Mouse (Mus musculus): Measurements from ENCODE around the gene Neurog3. TPM values are rescaled to one million over a fixed set of nuclear protein-coding genes. Genes with fewer than 3 reads are reported as not detected.

Gene Neurog3
- polyA plus RNA-seq, 1 experiment = not detected

DNA sequence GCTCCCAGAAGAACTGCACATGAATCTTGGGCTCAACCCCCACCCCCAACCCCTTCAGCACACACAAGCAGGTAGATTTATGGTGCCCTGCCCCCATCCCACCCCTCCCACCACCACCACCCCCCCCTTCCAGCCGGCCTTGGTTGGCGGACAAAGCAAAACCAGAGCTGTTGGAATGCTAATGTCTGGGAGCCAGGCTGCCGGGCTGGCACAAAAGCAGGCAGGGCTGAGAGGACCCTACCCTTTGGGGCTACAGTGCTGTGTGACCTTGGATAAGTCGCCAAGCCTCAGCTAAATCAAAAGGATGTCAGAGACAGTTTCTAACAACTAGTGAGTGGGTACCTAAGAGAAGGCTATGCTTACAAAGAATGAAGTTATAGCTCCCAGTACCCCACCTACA, 4.3 kb downstream of the Neurog3 start:
- Histone ChIP-seq H3K36me3 (ENCODE audit: control insufficient read depth, insufficient read depth, low read length) (no peaks in the 10 kb centered on the region), H3K27ac (ENCODE audit: insufficient read depth, low read length) (no peak overlapping the region), H3K27me3 (ENCODE audit: control insufficient read depth, insufficient read depth, low read length) (no peaks in the 10 kb centered on the region), H3K4me3 (ENCODE audit: extremely low read depth, insufficient read depth, insufficient read length) (no peak overlapping the region), H3K4me1 (ENCODE audit: control insufficient read depth, insufficient read depth, insufficient read length) (peaks cover 3% of the 10 kb centered on the region)
- TF ChIP-seq CTCF (IDR thresholded peaks at IDR 0.05; ENCODE audit: extremely low read depth, insufficient read depth, insufficient read length, insufficient replicate concordance) (no peak), POLR2A (IDR thresholded peaks at IDR 0.05; ENCODE audit: low read depth, low read length) (no peak)
- no peak for DNase-seq (ENCODE audit: low read depth in 1 of 2, low spot score in 2 of 2)
- 19% methylated on average over 4 of the region's 4 CpGs for WGBS

DNA sequence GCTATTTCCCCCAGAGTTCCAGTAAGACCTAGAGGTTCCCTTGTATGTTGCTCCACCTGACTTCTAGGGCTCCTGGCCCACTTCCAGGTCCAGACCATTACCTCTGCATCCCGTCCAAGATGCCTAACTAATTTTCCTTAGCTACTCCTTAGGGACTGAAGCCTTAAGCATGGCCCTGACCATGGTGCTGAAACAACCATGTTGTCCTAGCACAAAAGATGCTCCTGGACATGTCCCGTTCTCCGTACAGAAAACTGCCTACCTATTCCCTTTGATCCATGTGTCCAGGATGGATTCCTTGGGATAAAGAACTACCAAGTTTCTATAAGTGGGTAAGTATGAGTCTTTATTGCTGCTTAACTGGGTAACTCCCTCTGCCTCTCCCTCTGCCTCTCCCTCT, 5.2 kb downstream of the Neurog3 start:
- TF ChIP-seq CTCF (IDR thresholded peaks at IDR 0.05; ENCODE audit: extremely low read depth, insufficient read depth, insufficient read length, insufficient replicate concordance) (no peak), POLR2A (IDR thresholded peaks at IDR 0.05; ENCODE audit: low read depth, low read length) (no peak)
- H3K36me3 ChIP-seq (ENCODE audit: control insufficient read depth, insufficient read depth, low read length) = no peaks in the 10 kb centered on the region
- no peak overlapping the region for H3K27ac ChIP-seq (ENCODE audit: insufficient read depth, low read length)
- WGBS = 18% methylated on average over 3 of the region's 3 CpGs
- DNase-seq (ENCODE audit: low read depth in 1 of 2, low spot score in 2 of 2) = no peak
- H3K4me3 ChIP-seq (ENCODE audit: extremely low read depth, insufficient read depth, insufficient read length) = no peak overlapping the region
- no peaks in the 10 kb centered on the region for H3K27me3 ChIP-seq (ENCODE audit: control insufficient read depth, insufficient read depth, low read length)
- H3K4me1 ChIP-seq (ENCODE audit: control insufficient read depth, insufficient read depth, insufficient read length) = no peaks in the 10 kb centered on the region

DNA sequence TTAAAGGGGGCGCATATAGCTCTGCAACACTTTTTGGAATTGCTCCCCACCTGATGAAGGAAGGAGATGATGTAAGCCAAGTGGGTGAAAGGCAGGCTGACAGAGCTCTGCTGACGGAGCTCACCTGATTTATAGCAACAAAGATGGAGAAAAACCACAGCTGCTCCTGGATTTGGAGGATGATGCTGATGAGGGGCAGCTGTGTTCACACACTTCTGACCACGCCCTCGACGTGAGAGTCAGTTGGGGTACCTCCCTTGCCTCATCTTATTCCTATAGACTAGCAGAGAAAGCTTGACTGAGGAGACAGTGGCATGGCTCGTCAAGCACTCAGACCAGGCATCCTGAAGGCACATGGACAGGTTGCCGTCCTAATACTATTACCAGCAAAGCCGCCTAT, 10.9 kb downstream of the Neurog3 start, which contains the start of gene Fam241b:
Gene Fam241b, minus strand, starts transcription at position 101 of the 400 bp plus-strand sequence.
- no peak for DNase-seq (ENCODE audit: low read depth in 1 of 2, low spot score in 2 of 2)
- Histone ChIP-seq H3K4me1 (ENCODE audit: control insufficient read depth, insufficient read depth, insufficient read length) (no peaks in the 10 kb centered on the region), H3K27ac (ENCODE audit: insufficient read depth, low read length) (no peak within 1 kb of the TSS), H3K36me3 (ENCODE audit: control insufficient read depth, insufficient read depth, low read length) (no peaks in the 10 kb centered on the region), H3K4me3 (ENCODE audit: extremely low read depth, insufficient read depth, insufficient read length) (no peak within 1 kb of the TSS), H3K27me3 (ENCODE audit: control insufficient read depth, insufficient read depth, low read length) (no peaks in the 10 kb centered on the region)
- WGBS = 62% methylated on average over 8 of the region's 8 CpGs
- TF ChIP-seq POLR2A (IDR thresholded peaks at IDR 0.05; ENCODE audit: low read depth, low read length) = no peak
- no peak for TF ChIP-seq CTCF (IDR thresholded peaks at IDR 0.05; ENCODE audit: extremely low read depth, insufficient read depth, insufficient read length, insufficient replicate concordance)

DNA sequence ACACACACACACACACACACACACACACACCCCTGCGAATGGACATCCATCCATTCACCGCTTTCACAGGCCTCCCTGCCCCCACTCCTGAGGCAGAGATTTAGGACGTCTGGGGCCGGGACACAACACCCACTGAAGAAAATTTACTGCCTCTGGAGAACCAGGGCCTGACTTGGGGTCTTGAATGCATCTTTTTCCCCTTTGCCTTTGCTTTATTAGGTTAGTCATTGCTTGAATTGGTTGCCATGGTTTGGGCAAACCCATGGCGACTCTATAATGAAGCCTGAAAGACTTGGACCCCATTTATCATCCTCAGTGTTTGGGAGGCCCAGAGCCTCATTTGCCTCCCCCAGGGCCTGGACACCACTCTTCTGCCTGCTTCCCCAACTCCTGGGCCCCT, 13.1 kb downstream of the Neurog3 start:
- H3K36me3 ChIP-seq (ENCODE audit: control insufficient read depth, insufficient read depth, low read length) = no peaks in the 10 kb centered on the region
- H3K4me3 ChIP-seq (ENCODE audit: extremely low read depth, insufficient read depth, insufficient read length) = no peak overlapping the region
- no peaks in the 10 kb centered on the region for H3K27me3 ChIP-seq (ENCODE audit: control insufficient read depth, insufficient read depth, low read length)
- WGBS = 82% methylated on average over 5 of the region's 5 CpGs
- TF ChIP-seq CTCF (IDR thresholded peaks at IDR 0.05; ENCODE audit: extremely low read depth, insufficient read depth, insufficient read length, insufficient replicate concordance) = no peak
- TF ChIP-seq POLR2A (IDR thresholded peaks at IDR 0.05; ENCODE audit: low read depth, low read length) = no peak
- H3K27ac ChIP-seq (ENCODE audit: insufficient read depth, low read length) = no peak overlapping the region
- DNase-seq (ENCODE audit: low read depth in 1 of 2, low spot score in 2 of 2) = no peak
- H3K4me1 ChIP-seq (ENCODE audit: control insufficient read depth, insufficient read depth, insufficient read length) = no peaks in the 10 kb centered on the region

DNA sequence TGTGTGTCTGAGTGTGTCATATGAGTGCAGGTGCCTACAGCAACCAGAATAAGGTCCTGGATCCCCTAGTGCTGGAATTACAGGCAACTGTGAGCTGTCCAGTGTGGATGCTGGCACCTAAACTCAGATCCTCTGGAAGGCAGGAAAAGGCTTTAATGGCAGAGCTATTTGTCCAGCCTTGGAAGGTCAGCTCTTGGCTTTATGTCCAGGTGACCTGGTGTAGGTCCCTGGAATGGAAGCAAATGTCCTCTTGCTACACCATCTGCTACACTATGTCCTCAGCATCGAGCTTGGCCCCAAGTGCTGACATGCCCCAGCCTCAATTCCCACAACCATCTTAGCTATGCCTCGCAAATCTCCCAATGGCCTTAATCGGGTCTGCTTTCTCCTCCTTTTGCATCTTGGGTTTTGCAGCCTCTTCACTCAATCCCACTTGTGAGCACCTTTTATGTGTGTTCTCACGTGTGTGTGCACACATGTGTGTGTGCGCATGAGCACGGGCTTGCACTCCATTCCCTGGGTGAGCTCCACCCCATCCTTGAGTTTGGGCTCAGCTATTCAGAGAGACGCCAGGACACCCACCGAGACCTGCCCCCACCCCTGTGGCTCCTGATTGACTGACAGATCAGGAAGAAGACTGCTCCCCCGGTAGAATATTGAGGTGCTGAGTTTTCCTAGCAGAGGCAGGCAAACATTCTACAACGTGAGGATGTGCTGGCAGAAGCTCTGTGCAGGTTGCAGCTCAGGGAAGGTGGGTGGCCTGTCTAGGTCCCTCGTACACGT, 14.8 kb downstream of the Neurog3 start:
- no peak for TF ChIP-seq CTCF (IDR thresholded peaks at IDR 0.05; ENCODE audit: extremely low read depth, insufficient read depth, insufficient read length, insufficient replicate concordance)
- no peak for TF ChIP-seq POLR2A (IDR thresholded peaks at IDR 0.05; ENCODE audit: low read depth, low read length)
- H3K4me1 ChIP-seq (ENCODE audit: control insufficient read depth, insufficient read depth, insufficient read length) = no peaks in the 10 kb centered on the region
- H3K4me3 ChIP-seq (ENCODE audit: extremely low read depth, insufficient read depth, insufficient read length) = no peak overlapping the region
- WGBS = 63% methylated on average over 12 of the region's 12 CpGs
- H3K27me3 ChIP-seq (ENCODE audit: control insufficient read depth, insufficient read depth, low read length) = no peaks in the 10 kb centered on the region
- no peak for DNase-seq (ENCODE audit: low read depth in 1 of 2, low spot score in 2 of 2)
- H3K36me3 ChIP-seq (ENCODE audit: control insufficient read depth, insufficient read depth, low read length) = no peaks in the 10 kb centered on the region
- H3K27ac ChIP-seq (ENCODE audit: insufficient read depth, low read length) = no peak overlapping the region

DNA sequence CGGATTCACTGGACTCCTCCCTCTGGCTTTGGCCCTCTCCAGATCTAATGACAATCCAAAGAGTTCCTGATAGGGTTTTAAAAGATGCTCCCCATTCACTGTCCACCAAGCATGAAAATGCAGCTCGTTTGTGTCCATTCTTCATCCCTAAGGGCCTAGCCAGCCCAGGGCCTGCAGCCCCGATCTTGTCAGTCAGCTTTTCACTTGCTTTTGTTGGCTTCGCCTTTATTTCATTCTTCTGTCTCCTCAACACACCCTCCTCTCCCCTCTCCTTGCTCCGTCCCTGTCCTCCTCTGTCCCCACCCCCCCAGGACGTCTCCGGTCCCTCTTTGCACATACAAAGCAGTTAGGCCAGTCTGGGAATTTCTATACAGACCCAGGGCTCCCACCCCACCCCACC, 17.0 kb downstream of the Neurog3 start:
- no peaks in the 10 kb centered on the region for H3K36me3 ChIP-seq (ENCODE audit: control insufficient read depth, insufficient read depth, low read length)
- no peak overlapping the region for H3K4me3 ChIP-seq (ENCODE audit: extremely low read depth, insufficient read depth, insufficient read length)
- no peak overlapping the region for H3K27ac ChIP-seq (ENCODE audit: insufficient read depth, low read length)
- H3K27me3 ChIP-seq (ENCODE audit: control insufficient read depth, insufficient read depth, low read length) = no peaks in the 10 kb centered on the region
- 77% methylated on average over 7 of the region's 7 CpGs for WGBS
- no peaks in the 10 kb centered on the region for H3K4me1 ChIP-seq (ENCODE audit: control insufficient read depth, insufficient read depth, insufficient read length)
- TF ChIP-seq POLR2A (IDR thresholded peaks at IDR 0.05; ENCODE audit: low read depth, low read length) (no peak), CTCF (IDR thresholded peaks at IDR 0.05; ENCODE audit: extremely low read depth, insufficient read depth, insufficient read length, insufficient replicate concordance) (no peak)
- no peak for DNase-seq (ENCODE audit: low read depth in 1 of 2, low spot score in 2 of 2)

DNA sequence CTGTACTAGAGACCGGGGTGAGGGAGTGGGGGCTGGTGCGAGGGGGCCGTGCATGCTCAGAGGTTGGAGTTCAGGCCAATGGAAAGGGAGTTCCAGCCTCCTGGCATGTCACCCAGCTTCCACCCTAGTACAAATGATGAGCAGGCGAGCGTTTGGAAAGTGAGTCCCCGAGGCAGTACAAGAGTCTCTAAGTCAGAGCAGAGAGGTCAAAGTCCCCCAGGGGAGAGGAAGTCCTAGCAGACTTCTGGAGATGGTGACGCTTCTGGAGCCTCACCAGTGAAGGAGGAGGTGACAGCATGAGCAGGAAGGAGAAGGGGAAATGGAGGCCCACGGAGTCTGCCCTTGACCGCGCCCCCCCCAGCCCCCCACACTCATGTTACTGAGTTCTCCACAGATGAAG, 29.5 kb downstream of the Neurog3 start:
- 19% methylated on average over 10 of the region's 10 CpGs for WGBS
- no peak for DNase-seq (ENCODE audit: low read depth in 1 of 2, low spot score in 2 of 2)
- no peak overlapping the region for H3K27ac ChIP-seq (ENCODE audit: insufficient read depth, low read length)
- H3K27me3 ChIP-seq (ENCODE audit: control insufficient read depth, insufficient read depth, low read length) = no peaks in the 10 kb centered on the region
- no peak overlapping the region for H3K4me3 ChIP-seq (ENCODE audit: extremely low read depth, insufficient read depth, insufficient read length)
- no peaks in the 10 kb centered on the region for H3K4me1 ChIP-seq (ENCODE audit: control insufficient read depth, insufficient read depth, insufficient read length)
- TF ChIP-seq POLR2A (IDR thresholded peaks at IDR 0.05; ENCODE audit: low read depth, low read length) (no peak), CTCF (IDR thresholded peaks at IDR 0.05; ENCODE audit: extremely low read depth, insufficient read depth, insufficient read length, insufficient replicate concordance) (no peak)
- no peaks in the 10 kb centered on the region for H3K36me3 ChIP-seq (ENCODE audit: control insufficient read depth, insufficient read depth, low read length)

Measured in spleen, adult 2 months (tissue).